ENCODE assay signal across 15 mouse cellular contexts in genomic region chr11:104361790-104362189, GRCm38 (mm10).
DNase-seq lines count a peak whose midpoint lies in the region; ATAC-seq and TF ChIP-seq lines count a peak whose summit lies in the region.
"Had no signal": no experiment of that assay in that cellular context is flagged by ENCODE, and none has a peak within 500 bp of the region (broad histone marks: within the 10 kb centered on the region; RNA-seq: fewer than 3 reads in every experiment).

No protein-coding gene starts in this region.

- TF ChIP-seq CTCF in lung, postnatal 0 days (IDR thresholded peaks at IDR 0.05) = no peak

- H3K4me2 ChIP-seq in lung, postnatal 0 days (replicated peaks; ENCODE audit: low read depth, low read length) = no peak overlapping the region
- H3K4me2 ChIP-seq: embryonic facial prominence, embryonic 15.5 days; heart, embryonic 12.5 days; liver, embryonic 15.5 days; midbrain, embryonic 13.5 days had no signal

- intact Hi-C loops in left cerebral cortex, postnatal 10 days (cut with DNase I) = no loop called here

- H3K36me3 ChIP-seq in lung, postnatal 0 days (ENCODE audit: insufficient read depth, low read length) = no peaks in the 10 kb centered on the region
- no peaks in the 10 kb centered on the region for H3K36me3 ChIP-seq in splenic B cell, adult 2 months (ENCODE audit: control insufficient read depth, insufficient read depth, low read length, poor library complexity, severe bottlenecking)
- H3K36me3 ChIP-seq in forebrain, embryonic 10.5 days (replicated peaks) = peaks cover 70% of the 10 kb centered on the region

- TF ChIP-seq EP300 in lung, postnatal 0 days (IDR thresholded peaks at IDR 0.05) = no peak

- ATAC-seq in lung, postnatal 0 days = peak; percentile 69
- ATAC-seq in inflammation-experienced regulatory T-cells, adult 6 months = peak; percentile 90
- ATAC-seq: hindbrain, embryonic 16.5 days; midbrain, embryonic 13.5 days had no signal

- H3K27me3 ChIP-seq in lung, postnatal 0 days (replicated peaks; ENCODE audit: insufficient read depth, low read length) = no peaks in the 10 kb centered on the region
- H3K27me3 ChIP-seq in splenic B cell, adult 2 months (ENCODE audit: control insufficient read depth, insufficient read depth, low read length, poor library complexity, severe bottlenecking) = no peaks in the 10 kb centered on the region
- H3K27me3 ChIP-seq in forebrain, embryonic 10.5 days (ENCODE audit: poor library complexity, severe bottlenecking) = no peaks in the 10 kb centered on the region
- H3K27me3 ChIP-seq: embryonic facial prominence, embryonic 15.5 days; heart, embryonic 12.5 days; liver, embryonic 15.5 days; midbrain, embryonic 13.5 days had no signal

- 23% methylated on average over 2 of the region's 2 CpGs for WGBS in lung, postnatal 0 days
- 86% methylated on average over 2 of the region's 2 CpGs for WGBS in forebrain, embryonic 10.5 days

- no peaks in the 10 kb centered on the region for H3K4me1 ChIP-seq in lung, postnatal 0 days (ENCODE audit: insufficient read depth, low read depth, low read length)
- H3K4me1 ChIP-seq in forebrain, embryonic 10.5 days = no peaks in the 10 kb centered on the region
- H3K4me1 ChIP-seq: embryonic facial prominence, embryonic 15.5 days; midbrain, embryonic 13.5 days had no signal

- H3K4me3 ChIP-seq in lung, postnatal 0 days (ENCODE audit: low read depth, low read length) = no peak overlapping the region
- H3K4me3 ChIP-seq in forebrain, embryonic 10.5 days = no peak overlapping the region
- H3K4me3 ChIP-seq: embryonic facial prominence, embryonic 15.5 days; heart, embryonic 12.5 days; liver, embryonic 15.5 days; midbrain, embryonic 13.5 days had no signal

- DNase-seq in lung, postnatal 0 days (ENCODE audit: low spot score) = peak; percentile 54
- DNase-seq in lung, postnatal 14 days = no peak
- peak; percentile 81 for DNase-seq in NIH3T3 (ENCODE audit: low read depth)
- peak; percentile 59 for DNase-seq in splenic B cell, adult 2 months (ENCODE audit: low read depth, low spot score)
- DNase-seq in left cerebral cortex, postnatal 10 days (ENCODE audit: extremely low spot score in 1 of 2, low spot score in 2 of 2) = no peak
- no peak for DNase-seq in forebrain, embryonic 10.5 days (ENCODE audit: extremely low spot score, low spot score)
- no peak for DNase-seq in embryo, embryonic 9.5 days (ENCODE audit: extremely low spot score)
- DNase-seq: cerebellum, postnatal 10 days; left cerebral cortex, postnatal 4 days had no signal

- H3K27ac ChIP-seq in lung, postnatal 0 days (ENCODE audit: low read length) = no peak overlapping the region
- H3K27ac ChIP-seq in forebrain, embryonic 10.5 days = no peak overlapping the region
- H3K27ac ChIP-seq: embryonic facial prominence, embryonic 15.5 days; liver, embryonic 15.5 days; midbrain, embryonic 13.5 days had no signal

- H3K9me3 ChIP-seq in lung, postnatal 0 days (ENCODE audit: low read length) = no peaks in the 10 kb centered on the region
- H3K9me3 ChIP-seq in forebrain, embryonic 10.5 days = no peaks in the 10 kb centered on the region
- H3K9me3 ChIP-seq: embryonic facial prominence, embryonic 15.5 days; heart, embryonic 12.5 days; liver, embryonic 15.5 days; midbrain, embryonic 13.5 days had no signal

- no peak overlapping the region for H3K9ac ChIP-seq in lung, postnatal 0 days (replicated peaks; ENCODE audit: low read depth)
- H3K9ac ChIP-seq: embryonic facial prominence, embryonic 15.5 days; heart, embryonic 12.5 days; liver, embryonic 15.5 days; midbrain, embryonic 13.5 days had no signal

Comparison
In these comparisons a context has a peak if more than half of its experiments do, and no peak if none do; other contexts are left out.
1. DNase-seq: peak in lung, postnatal 0 days (single experiment), NIH3T3 (single experiment) and splenic B cell, adult 2 months (single experiment); none in lung, postnatal 14 days (single experiment), left cerebral cortex, postnatal 10 days (0 of 2), forebrain, embryonic 10.5 days (single experiment) and embryo, embryonic 9.5 days (single experiment).